Mouse (Mus musculus) heart, embryonic 13.5 days (tissue): ENCODE measurements around the gene 0610040J01Rik. TPM values are rescaled to one million over a fixed set of nuclear protein-coding genes. Genes with fewer than 3 reads are reported as not detected.

Experiments used
- ATAC-seq: fragments of 200-750 bp; cut with Nextera tagmentation; 2 replicates; pipeline ENCODE4 v1.8.0; 2017; ENCODE audit warnings: moderate TSS enrichment; ENCODE audit not compliant: insufficient number of reproducible peaks, low FRiP score, low TSS enrichment; ENCODE audit errors: extremely low read depth
- H3K27ac ChIP-seq: fragments of 300-500 bp; sonication (generic); replicated peaks from 2 replicates; pipeline ENCODE4 v1.5.1; 2015; ENCODE audit warnings: moderate library complexity, mild to moderate bottlenecking, inconsistent platforms
- H3K27me3 ChIP-seq: fragments of 300-500 bp; sonication (generic); replicated peaks from 2 replicates; pipeline ENCODE4 v1.6.1; 2015; ENCODE audit warnings: mild to moderate bottlenecking, inconsistent platforms
- H3K36me3 ChIP-seq: fragments of 300-500 bp; sonication (generic); 2 replicates; pipeline ENCODE4 v1.6.1; 2015; ENCODE audit warnings: mild to moderate bottlenecking, inconsistent platforms
- H3K4me1 ChIP-seq: fragments of 300-500 bp; sonication (generic); 2 replicates; pipeline ENCODE4 v1.6.1; 2015; ENCODE audit warnings: inconsistent platforms
- H3K4me2 ChIP-seq: fragments of 300-500 bp; sonication (generic); 2 replicates; pipeline ENCODE4 v1.6.1; 2015; ENCODE audit warnings: inconsistent platforms, mild to moderate bottlenecking, moderate library complexity
- H3K4me3 ChIP-seq: fragments of 300-500 bp; sonication (generic); 2 replicates; pipeline ENCODE4 v1.5.1; 2015; ENCODE audit warnings: moderate library complexity, mild to moderate bottlenecking, inconsistent platforms
- H3K9ac ChIP-seq: fragments of 300-500 bp; sonication (generic); 2 replicates; pipeline ENCODE4 v1.6.1; 2015; ENCODE audit warnings: inconsistent platforms, mild to moderate bottlenecking, moderate library complexity
- H3K9me3 ChIP-seq: fragments of 300-500 bp; sonication (generic); 2 replicates; pipeline ENCODE4 v1.6.1; 2016; ENCODE audit warnings: inconsistent platforms
- WGBS: fragments of 180-500 bp; shearing (Covaris S2); methylation state at CpG from one replicate; pipeline ENCODE4 v1.1.7; 2015; ENCODE audit warnings: mixed read lengths; 5-methylcytosine and 5-hydroxymethylcytosine counted together
- polyA plus RNA-seq: library from polyadenylated mRNA; unstranded; fragments of >200 nt; fragmentation: Nextera tagmentation; extraction: Ambion mirVana; gene quantifications from 2 replicates; pipeline ENCODE4 v1.2.1, GENCODE M21; 2015

Gene 0610040J01Rik
- polyA plus RNA-seq, 1 experiment from 2014 or later = 2.3 TPM

DNA sequence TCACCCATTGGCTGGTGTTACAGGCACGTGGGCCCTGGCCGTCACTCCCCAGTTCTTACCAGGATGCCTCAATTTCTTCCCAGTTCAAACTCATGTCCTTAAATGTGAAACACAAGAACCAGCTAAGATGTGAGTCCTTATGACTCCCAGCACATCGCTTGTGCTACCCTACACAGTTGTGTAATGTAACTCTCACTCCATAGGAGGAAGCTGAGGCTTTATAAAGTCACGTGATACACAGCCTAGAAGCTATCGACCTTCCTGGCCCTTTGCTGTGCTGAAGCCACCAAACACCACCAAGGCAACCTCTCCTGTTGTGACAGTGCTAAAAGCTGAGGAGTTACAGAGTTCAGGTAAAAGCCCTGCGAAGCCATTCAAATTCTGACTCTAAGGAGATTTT lies 123.4 kb downstream of the 0610040J01Rik start:
- Histone ChIP-seq H3K9ac (no peak overlapping the region), H3K27me3 (no peaks in the 10 kb centered on the region; the same call in 1 of the 2 replicates), H3K4me2 (no peak overlapping the region), H3K4me3 (no peak overlapping the region), H3K4me1 (peaks cover 10% of the 10 kb centered on the region), H3K9me3 (no peaks in the 10 kb centered on the region), H3K27ac (no peak overlapping the region), H3K36me3 (peaks cover 4% of the 10 kb centered on the region; the same call in 1 of the 2 replicates)
- ATAC-seq = no peak
- WGBS = 81% methylated on average over 6 of the region's 6 CpGs

DNA sequence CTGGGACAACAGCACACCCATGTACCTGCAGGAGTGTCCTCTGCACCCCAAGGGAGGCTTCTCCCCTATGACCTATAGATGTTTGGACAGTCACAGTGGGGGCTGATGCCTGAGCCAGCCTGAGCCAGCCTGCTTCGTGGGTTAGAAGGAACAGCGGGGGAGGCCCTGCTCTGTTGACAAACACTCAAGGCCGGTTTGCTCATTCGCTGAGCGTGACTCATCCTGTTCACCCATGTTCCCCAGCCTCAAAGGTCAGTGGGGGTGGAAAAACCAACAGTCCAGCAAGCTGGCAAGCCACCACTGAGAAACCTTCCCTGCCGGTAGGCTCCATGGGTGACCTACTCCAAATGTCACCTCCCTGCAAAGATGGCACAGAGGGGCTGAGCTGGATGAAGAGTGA lies 124.6 kb downstream of the 0610040J01Rik start:
- H3K27ac ChIP-seq = no peak overlapping the region
- WGBS = 45% methylated on average over 6 of the region's 6 CpGs
- ATAC-seq = no peak
- H3K36me3 ChIP-seq = peaks cover 4% of the 10 kb centered on the region; the same call in 1 of the 2 replicates
- no peak overlapping the region for H3K4me2 ChIP-seq
- no peaks in the 10 kb centered on the region for H3K9me3 ChIP-seq
- H3K4me3 ChIP-seq = no peak overlapping the region
- no peak overlapping the region for H3K9ac ChIP-seq
- peaks cover 10% of the 10 kb centered on the region for H3K4me1 ChIP-seq
- no peaks in the 10 kb centered on the region; the same call in 1 of the 2 replicates for H3K27me3 ChIP-seq

DNA sequence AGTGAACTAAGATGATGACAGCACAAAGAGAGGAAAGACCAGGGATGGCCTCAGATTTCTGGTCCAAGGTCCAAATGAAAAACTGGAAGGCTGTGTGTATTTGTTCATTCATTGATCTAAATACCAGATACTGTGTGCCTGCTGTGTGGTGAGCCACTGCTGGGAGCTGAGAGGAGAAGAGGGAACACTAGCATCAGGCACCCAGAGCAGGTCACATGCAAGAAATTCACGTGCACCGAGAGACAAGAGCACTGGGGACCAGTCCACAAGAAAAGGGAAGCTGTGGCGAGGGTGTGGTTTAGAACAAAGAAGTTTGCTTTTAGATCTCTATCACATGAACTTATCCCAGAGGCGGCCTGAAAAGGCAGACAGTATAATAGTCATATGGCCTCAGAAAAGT lies 126.4 kb downstream of the 0610040J01Rik start:
- no peak for ATAC-seq
- Histone ChIP-seq H3K4me3 (no peak overlapping the region), H3K9ac (no peak overlapping the region), H3K4me2 (no peak overlapping the region), H3K36me3 (peaks cover 4% of the 10 kb centered on the region; the same call in 1 of the 2 replicates), H3K27me3 (no peaks in the 10 kb centered on the region; the same call in 1 of the 2 replicates), H3K4me1 (no peaks in the 10 kb centered on the region), H3K9me3 (no peaks in the 10 kb centered on the region), H3K27ac (no peak overlapping the region)
- 71% methylated on average over 4 of the region's 4 CpGs for WGBS

DNA sequence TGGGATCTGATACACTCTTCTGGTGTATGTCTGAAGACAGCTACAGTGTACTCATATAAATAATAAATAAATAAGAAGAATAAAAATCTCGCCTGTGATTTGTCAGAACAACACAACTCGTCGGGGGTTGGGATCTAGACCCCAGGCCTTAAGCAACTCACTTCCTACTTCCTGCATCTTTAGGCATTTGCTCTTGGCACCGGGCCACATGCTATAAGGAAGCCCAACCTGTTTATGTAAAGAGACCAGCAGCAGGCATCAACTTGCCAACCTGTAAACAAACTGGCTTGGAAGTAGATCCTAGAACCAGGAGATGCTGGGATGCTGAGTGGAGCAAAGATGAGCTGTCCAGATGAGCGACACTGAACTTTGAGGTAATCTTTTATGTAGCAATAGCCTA lies 129.7 kb downstream of the 0610040J01Rik start:
- H3K27ac ChIP-seq = no peak overlapping the region
- 54% methylated on average over 5 of the region's 5 CpGs for whole genome bisulfite sequencing
- no peaks in the 10 kb centered on the region for H3K27me3 ChIP-seq
- H3K9me3 ChIP-seq = no peaks in the 10 kb centered on the region
- no peak overlapping the region for H3K9ac ChIP-seq
- H3K4me3 ChIP-seq = no peak overlapping the region
- no peak for ATAC-seq
- no peaks in the 10 kb centered on the region for H3K36me3 ChIP-seq
- no peak overlapping the region for H3K4me2 ChIP-seq
- H3K4me1 ChIP-seq = no peaks in the 10 kb centered on the region

DNA sequence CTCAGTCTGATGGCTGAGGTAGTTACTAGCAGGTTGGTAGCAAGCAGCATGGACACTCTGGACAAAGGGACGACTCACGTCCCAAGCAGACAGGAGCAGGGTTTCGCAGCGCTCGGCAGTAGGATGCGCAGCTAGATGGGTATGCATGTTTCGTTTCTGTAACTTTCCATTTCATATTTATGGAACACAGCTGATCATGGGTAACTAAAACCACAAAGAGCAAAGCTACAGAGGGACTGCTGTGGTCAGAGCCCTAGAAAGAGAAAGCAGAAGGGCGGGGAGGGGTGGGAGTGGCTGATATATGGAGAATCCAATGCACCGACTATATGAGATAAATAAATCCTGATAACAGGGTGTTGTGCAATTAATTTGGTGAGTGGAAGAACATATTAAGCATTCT lies 131.1 kb downstream of the 0610040J01Rik start:
- H3K4me1 ChIP-seq = peaks cover 3% of the 10 kb centered on the region; the same call in 1 of the 2 replicates
- no peaks in the 10 kb centered on the region for H3K27me3 ChIP-seq
- no peak overlapping the region for H3K4me2 ChIP-seq
- H3K27ac ChIP-seq = no peak overlapping the region
- H3K9me3 ChIP-seq = no peaks in the 10 kb centered on the region
- H3K4me3 ChIP-seq = no peak overlapping the region
- no peak overlapping the region for H3K9ac ChIP-seq
- H3K36me3 ChIP-seq = no peaks in the 10 kb centered on the region
- WGBS = 87% methylated on average over 9 of the region's 9 CpGs
- no peak for ATAC-seq

DNA sequence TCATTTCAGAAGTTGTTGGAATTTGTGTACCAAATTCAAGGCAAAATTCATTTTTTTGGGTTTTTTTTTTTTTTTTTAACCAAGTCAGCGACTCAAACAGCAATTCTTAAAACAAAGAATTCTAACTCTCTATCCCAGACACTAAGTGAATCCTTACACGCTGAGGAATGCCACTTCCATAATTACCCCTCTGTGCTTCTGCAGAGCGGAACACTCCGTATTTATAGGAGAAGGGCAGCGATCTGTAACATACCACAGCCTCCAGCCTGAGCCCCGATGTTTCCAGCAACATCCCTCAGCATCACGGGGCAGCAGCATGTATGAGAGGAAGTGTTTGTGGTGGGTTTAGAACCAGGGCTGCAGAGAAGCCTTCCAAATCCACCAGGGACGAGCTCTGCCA lies 135.4 kb downstream of the 0610040J01Rik start:
- Histone ChIP-seq H3K27ac (no peak overlapping the region), H3K27me3 (no peaks in the 10 kb centered on the region), H3K9ac (no peak overlapping the region), H3K9me3 (no peaks in the 10 kb centered on the region), H3K4me2 (no peak overlapping the region), H3K36me3 (no peaks in the 10 kb centered on the region), H3K4me1 (peaks cover 24% of the 10 kb centered on the region), H3K4me3 (no peak overlapping the region)
- 82% methylated on average over 8 of the region's 8 CpGs for whole genome bisulfite sequencing
- ATAC-seq = no peak

DNA sequence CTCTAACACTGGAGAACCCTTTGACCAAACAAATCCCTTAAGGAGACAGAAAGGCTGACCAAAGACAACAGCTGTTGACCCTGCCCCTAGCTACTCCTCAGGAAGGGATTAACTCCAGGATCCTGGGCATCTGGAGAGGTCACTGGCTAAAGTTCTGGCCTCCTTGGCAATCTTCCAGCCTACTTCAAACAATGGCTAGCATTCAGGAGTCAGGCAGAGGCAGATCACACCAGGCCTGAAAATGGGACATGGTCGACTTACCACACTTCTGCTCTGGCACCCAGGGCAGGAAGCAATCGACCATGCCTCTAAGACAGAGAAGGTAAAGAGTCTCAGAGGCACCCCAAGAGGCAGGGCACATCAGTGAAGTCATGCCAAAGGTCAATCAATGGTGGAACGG lies 137.0 kb downstream of the 0610040J01Rik start:
- 47% methylated on average over 3 of the region's 3 CpGs for WGBS
- Histone ChIP-seq H3K36me3 (no peaks in the 10 kb centered on the region), H3K4me2 (no peak overlapping the region), H3K27me3 (no peaks in the 10 kb centered on the region), H3K9ac (no peak overlapping the region), H3K4me3 (no peak overlapping the region), H3K9me3 (no peaks in the 10 kb centered on the region), H3K27ac (0 out of 2 replicates have a peak overlapping the region, but pooled peaks have one; percentile 9), H3K4me1 (peaks cover 25% of the 10 kb centered on the region)
- no peak for ATAC-seq

Other genes with a start within 250 kb of the 0610040J01Rik start
- gene Nwd2, start 163.3 kb upstream of the 0610040J01Rik start, polyA plus RNA-seq = 0.05 and 0.06 TPM in 2 replicates
- 7.8 and 9.2 TPM in 2 replicates for gene Rell1, start 156.5 kb downstream of the 0610040J01Rik start, polyA plus RNA-seq